Mouse (Mus musculus) thymus, adult 2 months (tissue): ENCODE measurements around the gene Ttc36.

ENCODE experiments used
- CTCF ChIP-seq: fragments of 200-500 bp; IDR thresholded peaks from 2 replicates; pipeline ENCODE4 v1.5.1; 2012; ENCODE audit warnings: mild to moderate bottlenecking, control low read depth, low read length, moderate library complexity, borderline replicate concordance; ENCODE audit not compliant: control insufficient read depth, poor library complexity, insufficient read depth; ENCODE audit errors: extremely low read depth
- POLR2A ChIP-seq: fragments of 200-500 bp; IDR thresholded peaks from 2 replicates; pipeline ENCODE4 v1.6.1; 2012; ENCODE audit warnings: mild to moderate bottlenecking, low read length, control low read depth, moderate library complexity; ENCODE audit not compliant: control insufficient read depth, poor library complexity, insufficient read depth; ENCODE audit errors: extremely low read depth

- TF ChIP-seq POLR2A: no peak
- TF ChIP-seq CTCF: no peak
Observed at GRCm38 (mm10) chr9:44819920-44820827, 17.3 kb upstream of the Ttc36 start.
